Mouse (Mus musculus) lung, embryonic 16.5 days (tissue): ENCODE measurements around the gene Pnldc1. TPM values are rescaled to one million over a fixed set of nuclear protein-coding genes. Genes with fewer than 3 reads are reported as not detected.

ENCODE experiments used
- microRNA-seq: library from miRNA; unstranded; fragments of <30 nt; microRNA quantifications from one replicate; pipeline ENCODE4, GENCODE M21; 2016
- polyA plus RNA-seq: library from polyadenylated mRNA; unstranded; fragments of >200 nt; fragmentation: Nextera tagmentation; extraction: Ambion mirVana; gene quantifications from 2 replicates; pipeline ENCODE4 v1.2.1, GENCODE M21; 2015

Gene Pnldc1
- polyA plus RNA-seq, 1 experiment from 2014 or later: 0.69 TPM

Small RNA genes lying within 50 kb of the gene (microRNA-seq; reads per million reads assigned to microRNA genes)
- not detected for gene Gm24085

Other genes with a start within 250 kb of the Pnldc1 start
- gene Slc22a1, start 234.4 kb downstream of the Pnldc1 start, polyA plus RNA-seq: 9.1 and 12.7 TPM in 2 replicates
- 59.0 and 64.4 TPM in 2 replicates for gene Igf2r, start 140.6 kb downstream of the Pnldc1 start, polyA plus RNA-seq
- 0.25 and 0.40 TPM in 2 replicates for gene Mas1, start 42.1 kb downstream of the Pnldc1 start, polyA plus RNA-seq
- gene Mrgprh, start 34.2 kb downstream of the Pnldc1 start, polyA plus RNA-seq: not detected in 2 replicates
- gene Tcp1, start 5.5 kb upstream of the Pnldc1 start, polyA plus RNA-seq: 344 and 362 TPM in 2 replicates
- 135 and 139 TPM in 2 replicates for gene Mrpl18, start 6.1 kb upstream of the Pnldc1 start, polyA plus RNA-seq
- 0.87 and 0.92 TPM in 2 replicates for gene Acat3, start 30.4 kb upstream of the Pnldc1 start, polyA plus RNA-seq
- gene Acat2, start 50.5 kb upstream of the Pnldc1 start, polyA plus RNA-seq: 83.8 and 91.4 TPM in 2 replicates
- gene Wtap, start 83.9 kb upstream of the Pnldc1 start, polyA plus RNA-seq: 126 and 128 TPM in 2 replicates
- gene Sod2, start 96.6 kb upstream of the Pnldc1 start, polyA plus RNA-seq: 102 and 116 TPM in 2 replicates
- gene Gpr31b, start 142.1 kb upstream of the Pnldc1 start, polyA plus RNA-seq: not detected in 2 replicates
- 0.11 TPM in 1 of 2 replicates, not detected in the other for gene Tcp10b, start 150.9 kb upstream of the Pnldc1 start, polyA plus RNA-seq
- gene Unc93a, start 221.6 kb upstream of the Pnldc1 start, polyA plus RNA-seq: not detected in 2 replicates